Mouse (Mus musculus) erythroblast, embryonic 14.5 days (primary cell): ENCODE data around the gene Fmo3. TPM values are rescaled to one million over a fixed set of nuclear protein-coding genes. Genes with fewer than 3 reads are reported as not detected.

Source experiments
- H3K27me3 ChIP-seq: 2 replicates; pipeline ENCODE4 v1.6.1; 2012; ENCODE audit warnings: inconsistent platforms; ENCODE audit not compliant: control insufficient read depth
- H3K36me3 ChIP-seq: 2 replicates; pipeline ENCODE4 v1.6.1; 2012; ENCODE audit warnings: mild to moderate bottlenecking, inconsistent platforms; ENCODE audit not compliant: control insufficient read depth
- H3K4me1 ChIP-seq: 2 replicates; pipeline ENCODE4 v1.6.1; 2012; ENCODE audit warnings: inconsistent platforms; ENCODE audit not compliant: control insufficient read depth
- H3K4me3 ChIP-seq: replicated peaks from 2 replicates; pipeline ENCODE3; 2012; ENCODE audit warnings: moderate library complexity, mild to moderate bottlenecking, inconsistent platforms
- H3K9me3 ChIP-seq: 2 replicates; pipeline ENCODE4 v1.6.1; 2012; ENCODE audit warnings: low read length, inconsistent platforms, mixed read lengths; ENCODE audit not compliant: control insufficient read depth
- GATA1 ChIP-seq: IDR thresholded peaks from 2 replicates; pipeline ENCODE4 v1.6.1; 2012; ENCODE audit warnings: low read length, inconsistent platforms, mixed read lengths
- TAL1 ChIP-seq: IDR thresholded peaks from 3 replicates; pipeline ENCODE4 v1.6.1; 2012; ENCODE audit warnings: low read length, inconsistent platforms, mixed read lengths
- polyA plus RNA-seq: library from polyadenylated mRNA; stranded (reverse); fragments of >175 nt; gene quantifications from 2 replicates; pipeline ENCODE4 v1.2.3, GENCODE M21; 2012

The Fmo3 gene
- polyA plus RNA-seq, 1 experiment = not detected

GRCm38 (mm10) chr1:162912085-162912484 is 72.2 kb downstream of the Fmo3 start:
- Histone ChIP-seq H3K4me3 (no peak overlapping the region), H3K36me3 (no peaks in the 10 kb centered on the region), H3K27me3 (no peaks in the 10 kb centered on the region), H3K4me1 (no peaks in the 10 kb centered on the region), H3K9me3 (no peaks in the 10 kb centered on the region)
- TF ChIP-seq GATA1 (no peak), TAL1 (no peak)

Other genes starting within 250 kb of the Fmo3 start
- gene Prrc2c, start 244.0 kb downstream of the Fmo3 start, polyA plus RNA-seq = 0.41 and 0.66 TPM in 2 replicates
- gene Fmo4, start 170.6 kb downstream of the Fmo3 start, polyA plus RNA-seq = not detected in 2 replicates
- gene Fmo1, start 117.9 kb downstream of the Fmo3 start, polyA plus RNA-seq = not detected in 2 replicates
- gene Fmo2, start 85.8 kb downstream of the Fmo3 start, polyA plus RNA-seq = not detected in 2 replicates
- gene Fmo6, start 47.0 kb downstream of the Fmo3 start, polyA plus RNA-seq = not detected in 2 replicates
- gene Mroh9, start 101.1 kb upstream of the Fmo3 start, polyA plus RNA-seq = 0.01 TPM in 1 of 2 replicates, not detected in the other